Mouse (Mus musculus) MEL (cell line): ENCODE data around the gene Acvr1b. TPM values are rescaled to one million over a fixed set of nuclear protein-coding genes. Genes with fewer than 3 reads are reported as not detected.

Experiments
- DNase-seq: peaks from one replicate; pipeline ENCODE4 v3.0.0; 2011; ENCODE audit warnings: low read depth, low spot score
- H3K27ac ChIP-seq: 2 replicates; pipeline ENCODE4 v1.5.1; 2012; ENCODE audit warnings: low read depth, mild to moderate bottlenecking, control low read depth, low read length, moderate library complexity; ENCODE audit not compliant: control insufficient read depth
- H3K27me3 ChIP-seq, 2 experiments: fragments of 150-350 bp in 1 of 2; sonication (generic) in 1 of 2; 2 replicates each; pipeline ENCODE4 v1.6.1; 2012; ENCODE audit warnings: low read length in 2 of 2, mild to moderate bottlenecking in 2 of 2, improper control_type of control experiment in 1 of 2, moderate library complexity in 1 of 2; ENCODE audit not compliant: insufficient read depth in 2 of 2, control insufficient read depth in 1 of 2
- H3K36me3 ChIP-seq, 2 experiments: 2 replicates each; pipeline ENCODE4 v1.6.1; 2012 to 2014; ENCODE audit warnings: low read length in 2 of 2, improper control_type of control experiment in 1 of 2, inconsistent platforms in 1 of 2, mild to moderate bottlenecking in 1 of 2; ENCODE audit not compliant: insufficient read depth in 2 of 2, control insufficient read depth in 1 of 2
- H3K4me1 ChIP-seq, 2 experiments: fragments of 150-350 bp in 1 of 2; sonication (generic) in 1 of 2; 2 replicates each; pipeline ENCODE4 v1.6.1; 2012; ENCODE audit warnings: low read length in 2 of 2, improper control_type of control experiment in 1 of 2, mild to moderate bottlenecking in 1 of 2; ENCODE audit not compliant: insufficient read depth in 2 of 2, control insufficient read depth in 1 of 2
- H3K4me3 ChIP-seq, 2 experiments: fragments of 150-350 bp in 1 of 2; sonication (generic) in 1 of 2; 2 replicates each; pipeline ENCODE4 v1.5.1; 2012; ENCODE audit warnings: low read depth in 2 of 2, low read length in 2 of 2, mild to moderate bottlenecking in 2 of 2, moderate library complexity in 2 of 2, control low read depth in 1 of 2, improper control_type of control experiment in 1 of 2; ENCODE audit not compliant: control insufficient read depth in 1 of 2, insufficient read depth in 1 of 2
- H3K79me2 ChIP-seq: 2 replicates; pipeline ENCODE4 v1.6.1; 2012; ENCODE audit warnings: mild to moderate bottlenecking, low read length, moderate library complexity; ENCODE audit not compliant: control insufficient read depth, poor library complexity, insufficient read depth
- H3K9ac ChIP-seq: 2 replicates; pipeline ENCODE4 v1.6.1; 2012; ENCODE audit warnings: low read depth, mild to moderate bottlenecking, control low read depth, low read length, moderate library complexity; ENCODE audit not compliant: control insufficient read depth, poor library complexity, severe bottlenecking
- H3K9me3 ChIP-seq: fragments of 150-350 bp; sonication (generic); replicated peaks from 2 replicates; pipeline ENCODE4 v1.6.1; 2012; ENCODE audit warnings: mild to moderate bottlenecking, low read length, improper control_type of control experiment, moderate library complexity; ENCODE audit not compliant: insufficient read depth
- CTCF ChIP-seq, 3 experiments: IDR thresholded peaks in 2 of 3; conservative IDR thresholded peaks in 1 of 3; 2 replicates each; pipeline ENCODE4 v1.5.1; 2011 to 2012; ENCODE audit warnings: low read length in 3 of 3, low read depth in 2 of 3, mild to moderate bottlenecking in 2 of 3, improper control_type of control experiment in 1 of 3, inconsistent platforms in 1 of 3, mixed read lengths in 1 of 3, moderate library complexity in 1 of 3; ENCODE audit not compliant: control insufficient read depth in 1 of 3, insufficient read depth in 1 of 3, poor library complexity in 1 of 3, severe bottlenecking in 1 of 3
- ELF1 ChIP-seq: IDR thresholded peaks from 2 replicates; pipeline ENCODE4 v1.6.1; 2014; ENCODE audit warnings: low read depth, mild to moderate bottlenecking, inconsistent platforms, low read length, improper control_type of control experiment, moderate library complexity
- EP300 ChIP-seq, 2 experiments: IDR thresholded peaks; 2 replicates each; pipeline ENCODE4 v1.6.1; 2011; ENCODE audit warnings: improper control_type of control experiment in 2 of 2, low read length in 2 of 2, low read depth in 1 of 2, mild to moderate bottlenecking in 1 of 2
- ETS1 ChIP-seq: IDR thresholded peaks from 2 replicates; pipeline ENCODE4 v1.6.1; 2012; ENCODE audit warnings: low read depth, mild to moderate bottlenecking, inconsistent platforms, low read length, improper control_type of control experiment, moderate library complexity
- GABPA ChIP-seq: IDR thresholded peaks from 2 replicates; pipeline ENCODE4 v1.6.1; 2012; ENCODE audit warnings: low read depth, mild to moderate bottlenecking, inconsistent platforms, low read length, improper control_type of control experiment, moderate library complexity
- MAX ChIP-seq: IDR thresholded peaks from 2 replicates; pipeline ENCODE4 v1.6.1; 2011; ENCODE audit warnings: low read length, improper control_type of control experiment
- MAZ ChIP-seq: IDR thresholded peaks from 2 replicates; pipeline ENCODE4 v1.6.1; 2012; ENCODE audit warnings: low read depth, mild to moderate bottlenecking, inconsistent platforms, low read length, improper control_type of control experiment
- MYC ChIP-seq: IDR thresholded peaks from 2 replicates; pipeline ENCODE4 v1.6.1; 2011; ENCODE audit warnings: low read depth, mild to moderate bottlenecking, low read length, improper control_type of control experiment, moderate library complexity
- POLR2A ChIP-seq, 2 experiments: IDR thresholded peaks; 2 replicates each; pipeline ENCODE4 v1.6.1; 2011 to 2012; ENCODE audit warnings: low read length in 2 of 2, mild to moderate bottlenecking in 2 of 2, control low read depth in 1 of 2, improper control_type of control experiment in 1 of 2, low read depth in 1 of 2, moderate library complexity in 1 of 2; ENCODE audit not compliant: control insufficient read depth in 1 of 2, insufficient read depth in 1 of 2, poor library complexity in 1 of 2
- POLR2AphosphoS5 ChIP-seq: IDR thresholded peaks from 2 replicates; pipeline ENCODE4 v1.6.1; 2012; ENCODE audit warnings: low read depth, borderline replicate concordance, mild to moderate bottlenecking, inconsistent platforms, low read length, moderate library complexity, mixed read lengths
- RAD21 ChIP-seq: IDR thresholded peaks from 2 replicates; pipeline ENCODE4 v1.6.1; 2011; ENCODE audit warnings: mild to moderate bottlenecking, low read depth, low read length, improper control_type of control experiment
- SIN3A ChIP-seq: IDR thresholded peaks from 2 replicates; pipeline ENCODE4 v1.6.1; 2012; ENCODE audit warnings: low read length, improper control_type of control experiment, inconsistent platforms
- SMC3 ChIP-seq: IDR thresholded peaks from 2 replicates; pipeline ENCODE4 v1.6.1; 2011; ENCODE audit warnings: low read depth, low read length, improper control_type of control experiment
- TBP ChIP-seq: IDR thresholded peaks from 2 replicates; pipeline ENCODE4 v1.8.0; 2011; ENCODE audit warnings: low read depth, low read length, improper control_type of control experiment
- USF2 ChIP-seq, 2 experiments: IDR thresholded peaks; 2 replicates each; pipeline ENCODE4 v1.6.1; 2011 to 2012; ENCODE audit warnings: improper control_type of control experiment in 2 of 2, low read length in 2 of 2, borderline replicate concordance in 1 of 2, inconsistent platforms in 1 of 2, low read depth in 1 of 2, mild to moderate bottlenecking in 1 of 2; ENCODE audit not compliant: insufficient read depth in 1 of 2
- ZC3H11A ChIP-seq: IDR thresholded peaks from 2 replicates; pipeline ENCODE4 v1.6.1; 2012; ENCODE audit warnings: low read depth, mild to moderate bottlenecking, inconsistent platforms, low read length, improper control_type of control experiment
- ZKSCAN1 ChIP-seq: IDR thresholded peaks from 2 replicates; pipeline ENCODE4 v1.6.1; 2012; ENCODE audit warnings: low read depth, mild to moderate bottlenecking, inconsistent platforms, low read length, improper control_type of control experiment, moderate library complexity
- polyA plus RNA-seq, 2 experiments: library from polyadenylated mRNA; stranded (reverse) in 1 of 2; unstranded in 1 of 2; fragments of >175 nt in 1 of 2; fragments of >200 nt in 1 of 2; gene quantifications; 2 replicates each; pipeline versions ENCODE4 v1.2.1 to v1.2.4; 2012; ENCODE audit warnings: low replicate concordance in 2 of 2, low read depth in 1 of 2; ENCODE audit not compliant: insufficient read length in 2 of 2, insufficient read depth in 1 of 2, missing spikeins in 1 of 2
- total RNA-seq: library from RNA; depleted of rRNA; stranded (reverse); fragments of 300-350 nt; gene quantifications from 2 replicates; pipeline ENCODE4 v1.2.3, GENCODE M21; 2012

The Acvr1b gene
- total and polyA plus RNA-seq, 3 experiments = 10.4 to 13.2 TPM; not detected in 1

GRCm38 (mm10) chr15:101196961-101197360 lies 23.1 kb downstream of the Acvr1b start:
- H3K9ac ChIP-seq = no peak overlapping the region
- DNase-seq = peak; percentile 30
- no peak overlapping the region for H3K27ac ChIP-seq
- H3K36me3 ChIP-seq = peaks cover 0 to 15% of the 10 kb centered on the region in 2 experiments; a peak in 2 of 4 replicates
- H3K79me2 ChIP-seq = 0 out of 2 replicates have a peak, but pooled peaks cover 1% of the 10 kb centered on the region
- no peaks in the 10 kb centered on the region for H3K27me3 ChIP-seq
- TF ChIP-seq SMC3 (no peak), CTCF (IDR thresholded peaks at IDR 0.05 in 2 of 3, conservative IDR thresholded peaks at IDR 0.05 in 1 of 3; ENCODE audit: control insufficient read depth in 1 of 3, insufficient read depth in 1 of 3, low read depth in 2 of 3, low read length in 3 of 3, poor library complexity in 1 of 3, severe bottlenecking in 1 of 3) (no peak), ETS1 (no peak), MAX (no peak), USF2 (IDR thresholded peaks at IDR 0.05; ENCODE audit: borderline replicate concordance in 1 of 2, insufficient read depth in 1 of 2, low read depth in 1 of 2, low read length in 2 of 2) (no peak)
- H3K9me3 ChIP-seq = no peaks in the 10 kb centered on the region
- H3K4me3 ChIP-seq = no peak overlapping the region
- peaks cover 2 to 21% of the 10 kb centered on the region in 2 experiments for H3K4me1 ChIP-seq

GRCm38 (mm10) chr15:101197497-101198179 lies 23.8 kb downstream of the Acvr1b start:
- Histone ChIP-seq H3K27ac (no peak overlapping the region), H3K79me2 (no peaks in the 10 kb centered on the region), H3K9me3 (no peaks in the 10 kb centered on the region), H3K27me3 (no peaks in the 10 kb centered on the region), H3K4me1 (peaks cover 0 to 14% of the 10 kb centered on the region in 2 experiments; a peak in 2 of 4 replicates), H3K9ac (no peak overlapping the region), H3K36me3 (peaks cover 0 to 10% of the 10 kb centered on the region in 2 experiments; a peak in 2 of 4 replicates), H3K4me3 (no peak overlapping the region)
- TF ChIP-seq GABPA = no peak
- TF ChIP-seq POLR2A (IDR thresholded peaks at IDR 0.05; ENCODE audit: control insufficient read depth in 1 of 2, insufficient read depth in 1 of 2, low read depth in 1 of 2, low read length in 2 of 2, poor library complexity in 1 of 2) = no peak
- TF ChIP-seq POLR2AphosphoS5 = no peak
- TF ChIP-seq CTCF (IDR thresholded peaks at IDR 0.05 in 2 of 3, conservative IDR thresholded peaks at IDR 0.05 in 1 of 3; ENCODE audit: control insufficient read depth in 1 of 3, insufficient read depth in 1 of 3, low read depth in 2 of 3, low read length in 3 of 3, poor library complexity in 1 of 3, severe bottlenecking in 1 of 3) = no peak
- no peak for TF ChIP-seq EP300 (IDR thresholded peaks at IDR 0.05; ENCODE audit: low read depth in 1 of 2, low read length in 2 of 2)
- DNase-seq = no peak

- no peak overlapping the region for H3K4me3 ChIP-seq
- TF ChIP-seq ELF1 (peak; percentile 34; the same call in 1 of the 2 replicates), CTCF (IDR thresholded peaks at IDR 0.05 in 2 of 3, conservative IDR thresholded peaks at IDR 0.05 in 1 of 3; ENCODE audit: control insufficient read depth in 1 of 3, insufficient read depth in 1 of 3, low read depth in 2 of 3, low read length in 3 of 3, poor library complexity in 1 of 3, severe bottlenecking in 1 of 3) (peak; percentile 98 to 100 (median 98)), SIN3A (0 out of 2 replicates have a peak, but pooled peaks have one; percentile 32), MAZ (0 out of 2 replicates have a peak, but pooled peaks have one; percentile 18), ZKSCAN1 (no peak), ZC3H11A (peak; percentile 80), MYC (peak; percentile 53; the same call in 1 of the 2 replicates), TBP (no peak), RAD21 (peak; percentile 90), SMC3 (peak; percentile 95)
- DNase-seq = peak; percentile 89
- peaks cover 0 to 14% of the 10 kb centered on the region in 2 experiments; a peak in 2 of 4 replicates for H3K4me1 ChIP-seq
- H3K9ac ChIP-seq = no peak overlapping the region
- H3K27ac ChIP-seq = no peak overlapping the region
- no peaks in the 10 kb centered on the region for H3K9me3 ChIP-seq
- H3K79me2 ChIP-seq = no peaks in the 10 kb centered on the region
- H3K36me3 ChIP-seq = peaks cover 0 to 10% of the 10 kb centered on the region in 2 experiments; a peak in 2 of 4 replicates
- no peaks in the 10 kb centered on the region for H3K27me3 ChIP-seq
Measured at GRCm38 (mm10) chr15:101198218-101198617, 24.4 kb downstream of the Acvr1b start.
